Mouse (Mus musculus): ENCODE results near the gene Brd9. TPM values are rescaled to one million over a fixed set of nuclear protein-coding genes. Genes with fewer than 3 reads are reported as not detected.

Gene Brd9
- total RNA-seq, 1 experiment from 2014 or later = 106 TPM

Other genes starting within 250 kb of the Brd9 start
- 0.06 TPM in 1 of 2 replicates, not detected in the other for gene Slc6a19, start 232.9 kb upstream of the Brd9 start, total RNA-seq (2017)
- gene Slc12a7, start 204.7 kb upstream of the Brd9 start, total RNA-seq (2017) = 11.8 and 19.2 TPM in 2 replicates
- gene Nkd2, start 90.2 kb upstream of the Brd9 start, total RNA-seq (2017) = not detected in 2 replicates
- 24.4 and 32.6 TPM in 2 replicates for gene Trip13, start within 50 bp of the Brd9 start, total RNA-seq (2017)
- not detected in 2 replicates for gene Zdhhc11, start 26.0 kb downstream of the Brd9 start, total RNA-seq (2017)
- 0.44 TPM in 1 of 2 replicates, not detected in the other for gene Tppp, start 71.6 kb downstream of the Brd9 start, total RNA-seq (2017)
- gene Cep72, start 124.5 kb downstream of the Brd9 start, total RNA-seq (2017) = 8.9 and 11.8 TPM in 2 replicates
- gene Slc9a3, start 183.6 kb downstream of the Brd9 start, total RNA-seq (2017) = not detected in 2 replicates